Mouse (Mus musculus): ENCODE results near the gene Tlcd2. TPM values are rescaled to one million over a fixed set of nuclear protein-coding genes. Genes with fewer than 3 reads are reported as not detected.

Gene Tlcd2
- polyA plus RNA-seq, 1 experiment from 2014 or later, result 12.7 TPM

DNA sequence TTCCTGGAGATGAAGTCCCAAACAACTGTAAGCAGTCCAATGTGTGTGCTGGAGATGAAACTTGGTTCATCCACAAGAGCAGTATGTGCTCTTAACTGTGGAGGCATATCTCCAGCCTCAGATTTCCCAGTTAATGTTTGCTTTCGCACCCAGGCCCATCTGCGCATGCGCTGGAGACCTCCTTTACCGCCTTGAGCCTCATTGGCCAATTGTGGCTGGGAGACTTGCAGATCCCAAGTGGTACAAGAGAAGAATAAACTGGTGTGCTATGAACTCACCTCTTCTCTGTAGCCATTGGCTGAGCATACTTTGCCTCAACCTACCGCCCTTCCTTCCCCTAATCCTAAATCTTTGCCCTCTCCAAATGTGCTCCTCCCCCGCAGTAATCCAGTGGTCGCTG lies 11.9 kb downstream of the Tlcd2 start:
- H3K36me3 ChIP-seq (replicated peaks), result no peaks in the 10 kb centered on the region
- no peaks in the 10 kb centered on the region for H3K9me3 ChIP-seq
- no peaks in the 10 kb centered on the region for H3K27me3 ChIP-seq (replicated peaks; ENCODE audit: low read depth, poor library complexity, severe bottlenecking)
- H3K4me3 ChIP-seq, result no peak overlapping the region
- H3K4me1 ChIP-seq, result peaks cover 4% of the 10 kb centered on the region
- no peak overlapping the region for H3K27ac ChIP-seq (replicated peaks)
- WGBS, result 67% methylated on average over 7 of the region's 7 CpGs
- DNase-seq (ENCODE audit: low spot score), result no peak

DNA sequence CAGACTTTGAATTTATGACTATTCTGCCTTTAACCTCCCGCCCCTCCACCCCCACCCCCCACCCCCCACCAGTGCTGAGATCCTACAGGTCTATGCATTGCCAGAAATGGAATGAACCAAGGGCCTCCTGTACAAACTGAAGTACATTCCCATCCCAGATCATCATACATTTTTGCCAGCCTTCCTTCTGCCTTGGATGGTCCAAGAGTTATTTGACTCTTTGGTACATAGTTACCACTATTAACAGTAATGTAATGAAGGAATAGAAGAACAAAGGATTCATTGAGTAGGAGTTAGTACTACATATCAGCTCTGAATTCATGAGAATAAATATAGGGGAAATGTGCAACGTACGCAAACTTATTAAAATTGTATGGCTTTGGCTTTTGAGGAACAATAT lies 24.7 kb downstream of the Tlcd2 start:
- Histone ChIP-seq H3K4me3 (peak overlapping the region; percentile 90), H3K9me3 (no peaks in the 10 kb centered on the region), H3K27me3 (replicated peaks; ENCODE audit: low read depth, poor library complexity, severe bottlenecking) (no peaks in the 10 kb centered on the region; the same call in 1 of the 2 replicates), H3K4me1 (peaks cover 14% of the 10 kb centered on the region), H3K27ac (replicated peaks) (peak overlapping the region; percentile 96), H3K36me3 (replicated peaks) (peaks cover 35% of the 10 kb centered on the region)
- WGBS, result 24% methylated on average over 3 of the region's 3 CpGs
- no peak for DNase-seq (ENCODE audit: low spot score)

DNA sequence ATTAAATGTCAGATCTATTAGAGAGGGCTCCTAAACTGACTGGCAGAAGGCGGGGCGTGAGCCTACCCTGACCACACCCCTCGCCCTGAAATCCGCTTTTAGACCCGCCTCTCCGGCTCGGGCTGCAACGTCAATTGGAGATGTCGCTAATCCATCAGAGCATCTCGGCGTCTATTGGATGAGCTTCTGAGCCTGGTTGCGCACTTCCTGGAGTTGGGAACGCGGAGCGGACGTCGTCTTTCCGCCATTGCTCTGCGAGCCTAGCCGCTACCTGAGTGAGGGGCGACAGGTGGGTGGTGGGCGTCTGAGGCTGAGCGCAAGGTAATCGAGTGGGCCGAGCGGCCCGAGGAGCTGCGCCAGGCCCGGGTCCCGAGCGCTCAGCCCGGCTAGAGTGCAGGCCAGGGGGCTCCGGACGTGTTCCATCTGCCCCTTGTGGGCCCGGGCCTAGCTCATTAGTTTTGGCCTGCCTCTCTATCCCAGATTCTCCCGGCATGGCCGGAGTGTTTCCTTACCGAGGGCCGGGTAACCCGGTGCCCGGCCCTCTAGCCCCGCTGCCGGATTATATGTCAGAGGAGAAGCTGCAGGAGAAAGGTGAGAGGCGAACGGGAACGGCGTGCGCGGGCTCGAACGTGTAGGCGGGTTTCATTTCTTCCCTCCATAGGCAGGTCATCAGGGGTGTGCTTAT lies 25.2 kb downstream of the Tlcd2 start, which contains the start of gene Prpf8:
Gene Prpf8, plus strand, starts transcription at position 216 of the 685 bp plus-strand sequence.
- DNase-seq (ENCODE audit: low spot score), result peak; percentile 97
- H3K4me3 ChIP-seq, result peak within 1 kb of the TSS; percentile 90

DNA sequence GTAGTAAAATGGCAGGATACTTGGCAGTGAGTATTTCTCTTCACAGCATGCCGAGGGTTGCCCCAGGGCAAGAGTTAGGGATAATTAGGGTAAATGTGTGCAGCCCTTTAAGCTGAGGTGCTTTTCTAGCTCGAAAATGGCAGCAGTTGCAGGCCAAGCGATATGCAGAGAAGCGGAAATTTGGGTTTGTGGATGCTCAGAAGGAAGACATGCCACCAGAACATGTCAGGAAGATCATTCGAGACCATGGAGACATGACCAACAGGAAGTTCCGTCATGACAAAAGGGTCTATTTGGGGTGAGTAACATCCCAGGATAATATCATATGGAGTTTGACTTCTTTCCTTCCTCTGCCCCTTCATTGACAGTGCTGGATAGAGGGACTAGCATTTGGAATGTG lies 26.0 kb downstream of the Tlcd2 start:
- Histone ChIP-seq H3K27me3 (replicated peaks; ENCODE audit: low read depth, poor library complexity, severe bottlenecking) (no peaks in the 10 kb centered on the region; the same call in 1 of the 2 replicates), H3K4me3 (peak overlapping the region; percentile 90), H3K27ac (replicated peaks) (peak overlapping the region; percentile 96), H3K9me3 (no peaks in the 10 kb centered on the region), H3K4me1 (peaks cover 14% of the 10 kb centered on the region), H3K36me3 (replicated peaks) (peaks cover 48% of the 10 kb centered on the region)
- no peak for DNase-seq (ENCODE audit: low spot score)
- 32% methylated on average over 6 of the region's 6 CpGs for WGBS

More for the DNA sequence above, 25.2 kb downstream of the Tlcd2 start, which contains the start of gene Prpf8:
- Histone ChIP-seq H3K27me3 (replicated peaks; ENCODE audit: low read depth, poor library complexity, severe bottlenecking) (no peaks in the 10 kb centered on the region; the same call in 1 of the 2 replicates), H3K27ac (replicated peaks) (peak within 1 kb of the TSS; percentile 96), H3K36me3 (replicated peaks) (peaks cover 41% of the 10 kb centered on the region), H3K4me1 (peaks cover 14% of the 10 kb centered on the region), H3K9me3 (no peaks in the 10 kb centered on the region)
- under 1% methylated on average over 52 of the region's 52 CpGs for WGBS

DNA sequence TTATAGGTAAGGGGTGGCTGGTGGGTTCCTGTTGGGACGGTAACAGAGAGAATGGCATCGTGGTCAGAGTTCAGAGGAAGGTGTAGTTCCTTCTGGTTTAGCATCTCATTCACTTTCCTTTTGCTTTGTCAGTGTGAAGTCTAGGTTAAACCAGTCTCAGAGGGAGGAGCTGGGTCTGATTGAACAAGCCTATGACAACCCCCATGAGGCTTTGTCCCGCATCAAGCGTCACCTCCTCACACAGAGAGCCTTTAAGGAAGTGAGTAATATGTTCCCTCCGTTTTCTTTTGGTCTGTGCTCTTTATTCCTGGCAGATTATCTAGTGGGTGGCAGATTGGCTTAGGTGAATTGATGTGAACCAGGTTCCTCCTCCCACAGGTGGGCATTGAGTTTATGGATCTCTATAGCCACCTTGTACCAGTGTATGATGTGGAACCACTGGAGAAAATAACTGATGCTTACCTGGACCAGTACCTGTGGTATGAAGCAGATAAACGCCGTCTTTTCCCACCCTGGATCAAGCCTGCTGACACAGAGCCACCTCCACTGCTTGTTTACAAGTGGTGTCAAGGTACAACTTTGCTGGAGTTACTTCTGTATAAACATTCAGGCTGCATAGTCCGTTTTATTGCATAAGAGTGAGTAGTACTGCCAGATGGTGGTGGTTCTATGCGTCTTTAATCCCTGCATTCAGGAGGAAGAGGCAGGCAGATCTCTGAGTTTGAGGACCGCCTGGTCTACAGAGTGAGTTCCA lies 33.0 kb downstream of the Tlcd2 start:
- WGBS, result 95% methylated on average over 10 of the region's 10 CpGs
- no peaks in the 10 kb centered on the region for H3K9me3 ChIP-seq
- H3K36me3 ChIP-seq (replicated peaks), result peaks cover 100% of the 10 kb centered on the region
- no peak overlapping the region for H3K4me3 ChIP-seq
- no peaks in the 10 kb centered on the region for H3K4me1 ChIP-seq
- DNase-seq (ENCODE audit: low spot score), result no peak
- H3K27me3 ChIP-seq (replicated peaks; ENCODE audit: low read depth, poor library complexity, severe bottlenecking), result no peaks in the 10 kb centered on the region
- no peak overlapping the region for H3K27ac ChIP-seq (replicated peaks)

DNA sequence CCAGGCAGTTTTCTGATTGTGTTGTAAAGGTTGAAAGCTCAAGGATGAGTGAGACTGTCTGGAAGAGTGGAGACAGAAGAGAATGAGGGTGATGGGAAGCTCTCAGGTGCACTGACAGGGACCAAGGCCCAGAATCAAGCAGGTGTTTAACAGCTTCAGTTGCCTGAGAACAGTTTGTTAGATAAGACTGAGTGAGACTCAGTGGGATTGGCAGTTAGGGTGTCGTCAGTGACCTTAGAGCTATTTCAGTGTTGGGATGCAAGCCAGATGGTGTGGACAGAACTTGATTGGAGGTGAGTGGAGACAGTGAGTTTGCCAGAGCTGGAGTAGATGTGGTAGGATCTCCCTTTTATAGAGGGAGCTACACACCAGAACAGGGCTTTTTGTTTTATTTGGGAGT lies 36.6 kb downstream of the Tlcd2 start:
- 86% methylated on average over 1 of the region's 1 CpGs for WGBS

DNA sequence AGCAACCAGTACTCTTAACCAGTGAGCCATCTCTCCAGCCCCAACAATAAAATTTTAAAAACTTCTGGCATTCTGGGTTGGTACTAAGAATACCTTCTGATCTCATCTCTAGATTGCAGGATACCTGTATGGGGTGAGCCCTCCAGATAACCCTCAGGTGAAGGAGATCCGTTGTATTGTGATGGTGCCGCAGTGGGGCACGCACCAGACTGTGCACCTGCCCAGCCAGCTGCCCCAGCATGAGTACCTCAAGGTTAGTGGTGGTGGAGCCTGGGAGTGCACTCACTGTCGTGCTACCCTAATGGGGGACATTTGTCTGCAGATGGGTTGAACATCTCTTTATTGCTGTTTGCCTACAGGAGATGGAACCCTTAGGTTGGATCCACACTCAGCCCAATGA lies 46.6 kb downstream of the Tlcd2 start:
- no peak overlapping the region for H3K4me3 ChIP-seq
- peaks cover 85% of the 10 kb centered on the region for H3K36me3 ChIP-seq (replicated peaks)
- H3K9me3 ChIP-seq, result no peaks in the 10 kb centered on the region
- peaks cover 29% of the 10 kb centered on the region for H3K4me1 ChIP-seq
- WGBS, result 95% methylated on average over 4 of the region's 4 CpGs
- no peaks in the 10 kb centered on the region for H3K27me3 ChIP-seq (replicated peaks; ENCODE audit: low read depth, poor library complexity, severe bottlenecking)
- no peak overlapping the region for H3K27ac ChIP-seq (replicated peaks)
- no peak for DNase-seq (ENCODE audit: low spot score)

More for the DNA sequence above, 36.6 kb downstream of the Tlcd2 start:
- Histone ChIP-seq H3K27ac (replicated peaks) (no peak overlapping the region), H3K27me3 (replicated peaks; ENCODE audit: low read depth, poor library complexity, severe bottlenecking) (no peaks in the 10 kb centered on the region), H3K36me3 (replicated peaks) (peaks cover 100% of the 10 kb centered on the region), H3K9me3 (no peaks in the 10 kb centered on the region), H3K4me3 (no peak overlapping the region), H3K4me1 (no peaks in the 10 kb centered on the region)
- peak; percentile 7 for DNase-seq (ENCODE audit: low spot score)

DNA sequence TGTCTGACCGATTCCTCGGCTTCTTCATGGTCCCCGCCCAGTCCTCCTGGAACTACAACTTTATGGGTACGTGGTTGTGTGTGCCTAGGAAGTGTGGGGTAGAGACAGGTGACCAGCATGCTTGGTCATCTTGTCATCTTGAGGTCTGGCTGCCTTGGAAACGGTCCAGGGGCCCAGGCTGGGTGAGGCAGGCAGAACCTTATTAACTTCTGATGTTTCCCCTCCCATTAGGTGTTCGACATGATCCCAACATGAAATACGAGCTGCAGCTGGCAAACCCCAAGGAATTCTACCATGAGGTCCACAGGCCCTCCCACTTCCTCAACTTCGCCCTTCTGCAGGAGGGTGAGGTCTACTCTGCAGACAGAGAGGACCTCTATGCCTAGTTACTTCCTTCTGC lies 47.4 kb downstream of the Tlcd2 start:
- no peak for DNase-seq (ENCODE audit: low spot score)
- H3K36me3 ChIP-seq (replicated peaks), result peaks cover 78% of the 10 kb centered on the region
- H3K9me3 ChIP-seq, result no peaks in the 10 kb centered on the region
- peaks cover 32% of the 10 kb centered on the region for H3K4me1 ChIP-seq
- 70% methylated on average over 8 of the region's 8 CpGs for WGBS
- no peaks in the 10 kb centered on the region for H3K27me3 ChIP-seq (replicated peaks; ENCODE audit: low read depth, poor library complexity, severe bottlenecking)
- H3K4me3 ChIP-seq, result no peak overlapping the region
- no peak overlapping the region for H3K27ac ChIP-seq (replicated peaks)

DNA sequence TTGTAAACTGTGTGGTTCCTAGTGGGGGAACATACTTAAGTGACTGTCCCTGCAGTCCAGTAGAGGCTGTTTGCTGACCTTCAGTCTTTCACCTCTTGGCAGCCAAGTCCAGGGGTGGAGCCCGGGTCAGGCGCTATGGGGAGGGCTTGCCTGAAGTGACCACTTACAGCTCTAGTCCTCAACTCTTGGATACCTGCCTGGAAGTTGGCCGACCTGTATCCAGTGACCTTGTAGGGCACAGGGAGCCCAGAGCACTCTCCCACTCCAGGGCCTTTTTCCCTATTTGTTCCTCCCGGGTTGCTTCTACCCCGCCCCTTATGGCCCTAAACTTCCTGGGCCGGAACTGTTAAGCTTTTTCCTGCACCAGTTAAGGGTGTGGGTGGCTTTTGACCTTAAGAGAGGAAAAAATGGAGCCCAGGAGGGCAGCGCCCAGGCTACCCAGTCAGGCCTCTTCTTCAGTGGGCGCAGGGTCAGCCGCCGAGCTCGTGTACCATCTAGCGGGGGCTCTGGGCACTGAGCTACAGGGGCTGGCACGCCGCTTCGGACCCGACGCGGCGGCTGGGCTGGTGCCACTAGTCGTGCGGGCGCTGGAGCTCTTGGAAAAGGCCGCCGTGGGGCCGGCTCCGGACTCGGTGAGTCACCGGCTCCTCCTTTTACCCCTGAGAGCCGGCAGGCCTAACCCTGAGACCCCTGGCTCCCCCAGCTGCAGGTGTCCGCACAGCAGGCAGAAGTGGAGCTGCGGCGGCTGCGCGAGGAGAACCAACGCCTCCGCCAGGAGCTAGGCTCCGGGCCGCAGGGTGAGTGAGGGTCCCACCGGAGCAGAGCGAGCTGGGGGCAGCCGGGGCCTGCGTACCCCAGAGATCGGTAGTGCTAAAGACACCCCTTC lies 48.5 kb downstream of the Tlcd2 start, which contains the start of gene Rilp:
Gene Rilp, plus strand, starts transcription at position 354 of the 886 bp plus-strand sequence.
- DNase-seq (ENCODE audit: low spot score), result peak; percentile 79
- peaks cover 67% of the 10 kb centered on the region for H3K36me3 ChIP-seq (replicated peaks)
- WGBS, result 3% methylated on average over 43 of the region's 43 CpGs
- H3K9me3 ChIP-seq, result no peaks in the 10 kb centered on the region
- peaks cover 34% of the 10 kb centered on the region for H3K4me1 ChIP-seq
- H3K27me3 ChIP-seq (replicated peaks; ENCODE audit: low read depth, poor library complexity, severe bottlenecking), result no peaks in the 10 kb centered on the region
- peak within 1 kb of the TSS; percentile 67 for H3K4me3 ChIP-seq
- H3K27ac ChIP-seq (replicated peaks), result peak within 1 kb of the TSS; percentile 74

DNA sequence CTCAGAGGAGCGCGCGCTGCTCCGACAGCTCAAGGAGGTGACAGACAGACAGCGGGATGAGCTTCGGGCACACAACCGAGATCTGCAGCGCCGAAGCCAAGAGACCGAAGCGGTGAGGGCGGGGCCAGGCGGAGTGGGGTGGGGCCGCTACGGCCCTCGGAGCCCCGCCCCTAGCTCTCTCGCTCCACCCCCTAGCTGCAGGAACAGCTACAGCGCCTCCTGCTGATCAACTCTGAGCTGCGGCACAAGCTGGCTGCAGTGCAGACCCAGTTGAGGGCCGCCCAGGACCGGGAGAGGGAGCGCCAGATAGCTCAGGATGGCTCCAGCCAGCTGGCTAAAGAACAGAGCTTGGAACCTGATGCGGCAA lies 49.1 kb downstream of the Tlcd2 start:
- DNase-seq (ENCODE audit: low spot score), result peak; percentile 94
- Histone ChIP-seq H3K9me3 (no peaks in the 10 kb centered on the region), H3K4me1 (peaks cover 34% of the 10 kb centered on the region), H3K36me3 (replicated peaks) (peaks cover 64% of the 10 kb centered on the region), H3K27me3 (replicated peaks; ENCODE audit: low read depth, poor library complexity, severe bottlenecking) (no peaks in the 10 kb centered on the region), H3K4me3 (peak overlapping the region; percentile 67), H3K27ac (replicated peaks) (peak overlapping the region; percentile 74)
- WGBS, result 3% methylated on average over 24 of the region's 24 CpGs

DNA sequence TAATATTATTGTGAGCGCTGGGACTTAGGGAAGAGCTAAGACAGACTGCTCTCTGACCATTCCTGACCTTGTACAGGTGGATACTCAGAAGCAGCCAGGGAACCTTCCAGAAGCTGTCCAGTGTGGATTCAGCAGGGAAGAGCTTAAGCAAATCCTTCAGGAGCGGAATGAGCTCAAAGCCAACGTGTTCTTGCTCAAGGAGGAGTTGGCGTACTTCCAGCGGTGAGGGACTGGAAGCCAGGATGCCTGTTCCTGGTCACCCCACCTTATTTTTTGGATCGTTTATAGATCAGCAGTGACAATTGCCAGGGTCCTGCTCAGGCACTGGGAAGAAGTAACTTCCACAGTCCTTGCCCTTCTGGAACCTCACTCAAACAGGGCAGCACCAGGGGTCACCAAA lies 49.7 kb downstream of the Tlcd2 start:
- no peaks in the 10 kb centered on the region for H3K9me3 ChIP-seq
- no peak overlapping the region for H3K4me3 ChIP-seq
- 89% methylated on average over 6 of the region's 6 CpGs for WGBS
- no peaks in the 10 kb centered on the region for H3K27me3 ChIP-seq (replicated peaks; ENCODE audit: low read depth, poor library complexity, severe bottlenecking)
- DNase-seq (ENCODE audit: low spot score), result no peak
- peaks cover 34% of the 10 kb centered on the region for H3K4me1 ChIP-seq
- H3K27ac ChIP-seq (replicated peaks), result no peak overlapping the region
- H3K36me3 ChIP-seq (replicated peaks), result peaks cover 58% of the 10 kb centered on the region
